Mouse (Mus musculus) WW6 (cell line): ENCODE results near the gene Ddx55.
"Not testable (repeated sequence)": the region's sequence is repeated elsewhere in the genome, so short reads cannot be mapped to it uniquely, and the experiment has no call there.

Source experiments
- DNase-seq: peaks from one replicate; pipeline ENCODE4 v3.0.0-alpha.2; 2013; ENCODE audit warnings: low read depth, low spot score

Gene Ddx55

GRCm38 (mm10) chr5:124538813-124539792 is 13.6 kb upstream of the Ddx55 start:
- DNase-seq, result no peak

DNA sequence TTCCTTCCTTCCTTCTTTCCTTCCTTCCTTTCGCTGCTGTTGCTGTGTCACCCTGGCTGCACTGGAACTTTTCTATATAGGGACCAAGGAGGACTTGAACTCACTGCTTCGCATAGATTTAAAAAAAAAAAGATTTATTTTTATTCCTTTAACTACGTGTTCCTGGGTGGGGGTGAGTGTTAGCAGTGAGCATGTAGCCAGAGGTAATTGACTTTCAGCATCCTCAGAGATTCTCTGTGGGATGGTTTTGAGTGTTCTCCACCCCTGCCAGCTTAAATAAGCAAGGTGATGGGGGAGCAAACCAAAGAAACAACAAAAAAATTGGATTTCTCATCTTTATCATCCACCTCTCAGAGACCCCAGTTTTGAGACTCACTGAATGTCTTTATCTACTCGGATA is 12.8 kb upstream of the Ddx55 start:
- DNase-seq, result no peak

DNA sequence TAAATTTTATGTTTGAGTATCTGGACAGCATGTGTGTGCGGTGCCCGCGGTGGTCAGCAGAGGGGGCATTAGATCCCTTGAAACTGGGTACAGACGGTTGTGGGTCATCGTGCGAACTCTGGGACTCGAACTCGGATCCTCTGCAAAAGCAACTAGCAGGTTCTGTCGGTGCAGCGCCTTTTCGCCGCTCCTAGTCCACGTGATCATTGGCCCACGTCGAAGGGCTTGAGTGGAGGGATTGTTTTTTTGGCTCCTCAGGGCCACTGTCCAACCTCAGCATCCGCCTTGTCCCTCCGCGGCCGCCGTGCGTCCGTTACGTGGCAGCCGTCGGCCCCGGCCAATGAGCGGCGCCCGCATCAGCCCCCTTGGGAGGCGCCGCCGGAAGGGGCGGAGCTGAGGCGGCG is 12.3 kb upstream of the Ddx55 start, which contains the start of gene Tmed2:
Gene Tmed2 (plus strand): TSS at position 313 of the 404 bp plus-strand sequence.
- peak; percentile 88 for DNase-seq

GRCm38 (mm10) chr5:124540905-124541601 is 11.6 kb upstream of the Ddx55 start:
- DNase-seq, result no peak

- no peak for DNase-seq
Measured at GRCm38 (mm10) chr5:124541602-124541973, 11.1 kb upstream of the Ddx55 start.

DNA sequence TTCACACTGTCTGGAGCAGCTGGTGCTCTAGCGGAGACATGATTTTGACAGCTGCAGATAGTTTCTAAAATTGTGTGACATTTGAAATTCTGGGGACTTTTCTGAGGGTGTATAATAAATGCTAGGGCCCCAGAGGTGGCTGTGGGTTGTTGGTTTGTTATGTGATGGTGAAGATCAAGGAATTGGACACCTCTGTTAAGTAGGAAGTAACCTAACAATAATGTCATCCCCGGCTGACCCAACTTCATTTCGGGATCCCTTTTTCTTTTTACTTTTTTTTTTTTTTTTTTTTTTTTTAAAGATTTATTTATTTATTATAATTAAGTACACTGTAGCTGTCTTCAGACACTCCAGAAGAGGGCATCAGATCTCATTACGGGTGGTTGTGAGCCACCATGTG is 1.9 kb upstream of the Ddx55 start:
- not testable (repeated sequence) for DNase-seq

DNA sequence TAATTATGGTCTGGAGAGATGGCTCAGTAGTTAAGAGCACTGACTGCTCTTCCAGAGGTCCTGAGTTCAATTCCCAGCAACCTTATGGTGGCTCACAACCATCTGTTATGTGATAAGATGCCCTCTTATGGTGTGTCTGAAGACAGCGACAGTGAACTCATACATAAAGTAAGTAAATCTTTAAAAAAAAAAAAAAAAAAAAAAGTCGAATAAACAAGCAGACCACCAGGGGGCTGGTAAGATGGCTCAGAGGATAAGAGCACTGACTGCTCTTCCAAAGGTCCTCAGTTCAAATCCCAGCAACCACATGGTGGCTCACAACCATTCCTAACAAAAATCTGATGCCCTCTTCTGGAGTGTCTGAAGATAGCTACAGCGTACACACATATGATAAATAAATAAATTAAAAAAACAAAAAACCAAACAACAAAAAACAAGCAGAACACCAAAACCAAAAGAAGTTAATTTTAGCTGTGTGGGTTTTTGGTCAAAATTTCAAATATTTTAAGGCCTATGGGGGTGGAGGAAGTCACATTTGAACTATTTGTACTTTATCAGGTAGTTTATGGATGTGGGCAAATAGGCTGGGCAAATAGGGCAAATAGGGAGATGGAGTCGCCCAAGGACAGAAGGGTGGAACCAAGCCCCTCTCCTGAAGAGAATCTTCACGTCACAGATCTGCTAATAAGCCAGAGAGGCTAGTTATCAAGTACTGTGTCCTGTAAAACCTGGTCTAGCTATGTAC is 1.1 kb upstream of the Ddx55 start:
- DNase-seq, result not testable (repeated sequence)

DNA sequence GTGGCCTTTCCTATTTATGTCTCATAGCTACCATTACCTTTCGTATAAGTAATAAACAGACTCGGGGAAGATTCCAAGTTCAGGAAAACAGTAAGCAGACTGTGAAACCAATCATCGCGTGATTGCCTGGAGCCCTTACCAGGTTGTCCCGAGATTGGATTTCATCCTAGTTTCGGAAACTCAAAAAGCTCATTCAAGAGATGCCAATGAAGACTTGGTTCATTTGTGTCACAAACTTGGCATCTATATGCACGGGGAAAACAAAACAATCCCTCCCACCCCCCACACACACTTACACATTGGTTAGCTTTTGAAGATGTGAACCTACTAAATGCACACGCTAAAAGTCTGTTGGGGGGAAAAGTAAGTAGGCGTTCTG is 581 bp upstream of the Ddx55 start:
- no peak for DNase-seq

GRCm38 (mm10) chr5:124553607-124554006 is 943 bp downstream of the Ddx55 start:
- no peak for DNase-seq

GRCm38 (mm10) chr5:124555145-124555544 is 2.5 kb downstream of the Ddx55 start:
- DNase-seq, result no peak

GRCm38 (mm10) chr5:124571068-124571467 is 18.4 kb downstream of the Ddx55 start:
- no peak for DNase-seq

- no peak for DNase-seq
Measured at GRCm38 (mm10) chr5:124575467-124575866, 22.8 kb downstream of the Ddx55 start.

DNA sequence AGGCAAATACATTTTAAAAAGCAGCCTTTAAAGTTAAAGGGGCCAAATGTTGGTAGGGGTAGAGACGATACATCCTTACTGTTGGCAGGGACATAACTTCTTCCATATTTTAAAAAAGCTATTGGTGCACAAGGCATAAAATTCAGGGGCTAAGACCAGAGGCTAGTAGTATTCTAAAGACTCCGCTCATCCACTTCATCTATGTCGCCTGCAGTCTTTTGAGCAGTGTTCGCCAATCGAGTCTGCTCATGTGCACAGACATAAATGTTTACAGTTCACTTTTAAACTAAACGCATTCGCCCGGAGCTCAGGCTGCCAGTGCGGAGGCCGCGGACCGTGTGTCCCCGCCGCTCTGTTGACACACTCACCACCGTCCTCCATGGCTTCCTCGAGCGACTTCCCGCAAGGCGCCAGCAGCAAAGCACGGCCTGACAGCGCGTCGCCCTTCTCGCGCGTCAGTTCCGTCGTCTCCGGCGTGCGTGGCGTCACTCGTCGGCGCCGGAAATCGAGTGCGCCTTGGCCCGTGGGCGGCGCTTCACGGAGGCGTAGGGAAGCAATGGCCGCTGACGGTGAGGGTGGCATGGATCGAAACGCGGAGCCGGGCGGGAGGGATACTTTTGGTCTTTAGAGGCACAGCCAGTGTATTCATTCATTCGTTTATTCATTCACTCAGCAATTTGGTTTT is 26.1 kb downstream of the Ddx55 start, which contains the start of the genes Eif2b1 and Gtf2h3:
Gene Eif2b1 (minus strand): TSS at position 499 of the 685 bp plus-strand sequence.
Gene Gtf2h3 (plus strand): TSS at position 508 of the 685 bp plus-strand sequence.
- DNase-seq, result peak; percentile 87

GRCm38 (mm10) chr5:124582515-124582914 is 29.9 kb downstream of the Ddx55 start:
- DNase-seq, result no peak

DNA sequence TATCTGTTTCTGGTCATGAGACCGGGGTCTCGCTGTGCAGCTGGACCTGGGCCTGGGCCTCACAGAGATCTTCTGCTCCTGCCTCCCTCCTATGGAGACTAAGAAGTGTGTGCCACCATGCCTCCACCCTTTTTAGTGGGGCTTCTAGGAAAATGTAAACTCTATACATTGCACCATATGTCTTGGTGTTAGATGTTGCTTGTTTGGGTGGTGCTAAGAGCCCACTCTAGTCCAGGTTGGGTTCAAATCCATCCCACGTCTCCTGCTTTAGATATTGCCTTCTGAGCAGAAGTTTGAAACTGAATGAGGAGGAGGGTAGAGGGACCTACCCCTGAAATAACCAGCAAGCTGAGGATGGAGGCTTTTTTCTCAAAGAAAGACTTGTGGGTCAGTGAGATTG is 40.1 kb downstream of the Ddx55 start:
- no peak for DNase-seq

- peak; percentile 89 for DNase-seq
Measured at GRCm38 (mm10) chr5:124598224-124599174, 45.8 kb downstream of the Ddx55 start.

DNA sequence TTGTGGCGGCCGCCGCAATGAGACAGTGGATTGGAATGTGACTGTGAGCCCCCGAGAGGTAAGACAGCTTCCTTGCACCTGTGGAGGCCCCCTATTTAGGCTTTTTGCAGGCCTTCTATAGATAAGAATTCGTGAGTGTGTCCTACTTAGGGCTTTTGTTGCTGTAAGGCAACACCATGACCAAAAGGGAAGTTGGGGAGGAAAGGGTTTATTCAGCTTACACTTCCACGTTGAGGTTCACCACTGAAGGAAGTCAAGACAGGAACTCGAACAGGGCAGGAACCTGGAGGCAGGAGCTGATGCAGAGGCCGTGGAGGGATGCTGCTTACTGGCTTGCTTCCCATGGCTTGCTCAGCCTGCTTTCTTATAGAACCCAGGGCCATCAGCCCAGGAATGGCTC is 47.1 kb downstream of the Ddx55 start:
- not testable (repeated sequence) for DNase-seq

- no peak for DNase-seq
Measured at GRCm38 (mm10) chr5:124602349-124602748, 49.7 kb downstream of the Ddx55 start.

DNA sequence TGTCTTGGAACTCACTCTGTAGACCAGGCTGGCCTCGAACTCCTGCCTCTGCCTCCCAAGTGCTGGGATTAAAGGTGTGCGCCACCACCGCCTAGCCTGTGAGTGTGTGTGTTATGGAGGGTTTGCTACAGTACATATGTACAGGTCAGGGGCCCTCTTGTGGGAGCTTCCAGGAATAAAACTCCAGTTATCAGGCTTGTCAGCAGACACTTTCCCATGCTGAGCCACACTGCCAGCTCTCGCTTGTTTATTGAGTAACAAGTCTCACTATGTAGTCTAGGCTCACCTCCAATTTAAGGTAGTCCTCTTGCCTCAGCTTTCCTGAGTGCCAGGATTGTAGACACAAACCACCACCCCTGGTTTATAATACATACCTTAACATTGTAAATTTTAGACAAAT is 51.6 kb downstream of the Ddx55 start:
- no peak for DNase-seq

- DNase-seq, result no peak
Measured at GRCm38 (mm10) chr5:124605041-124605622, 52.5 kb downstream of the Ddx55 start.
